Mouse (Mus musculus) limb, embryonic 10.5 days (tissue): ENCODE measurements at regions not wholly inside any gene's neighbourhood (a gene's known extent, or its start where the extent isn't known, plus 50 kb on each side); places are given as distances from the start of the nearest gene placed in this dataset.

Experiments
- DNase-seq: peaks from one replicate; pipeline ENCODE4 v3.0.0-alpha.2; 2017; ENCODE audit warnings: low spot score
- H3K27ac ChIP-seq: fragments of 300-500 bp; sonication (generic); 2 replicates; pipeline ENCODE4 v1.5.1; 2016; ENCODE audit warnings: mild to moderate bottlenecking
- H3K27me3 ChIP-seq: fragments of 300-500 bp; sonication (generic); 2 replicates; pipeline ENCODE4 v1.6.1; 2016; ENCODE audit warnings: low read depth, mild to moderate bottlenecking; ENCODE audit not compliant: poor library complexity, severe bottlenecking
- H3K36me3 ChIP-seq: fragments of 300-500 bp; sonication (generic); 2 replicates; pipeline ENCODE4 v1.6.1; 2016; ENCODE audit warnings: mild to moderate bottlenecking, moderate library complexity
- H3K4me1 ChIP-seq: fragments of 300-500 bp; sonication (generic); 2 replicates; pipeline ENCODE4 v1.6.1; 2016
- H3K4me3 ChIP-seq: fragments of 300-500 bp; sonication (generic); 2 replicates; pipeline ENCODE4 v1.5.1; 2016; ENCODE audit warnings: mild to moderate bottlenecking, moderate library complexity
- H3K9me3 ChIP-seq: fragments of 300-500 bp; sonication (generic); replicated peaks from 2 replicates; pipeline ENCODE4 v1.6.1; 2016; ENCODE audit warnings: mild to moderate bottlenecking
- WGBS: fragments of 180-500 bp; shearing (Covaris S2); methylation state at CpG from one replicate; pipeline ENCODE4 v1.1.7; 2016; 5-methylcytosine and 5-hydroxymethylcytosine counted together

DNA sequence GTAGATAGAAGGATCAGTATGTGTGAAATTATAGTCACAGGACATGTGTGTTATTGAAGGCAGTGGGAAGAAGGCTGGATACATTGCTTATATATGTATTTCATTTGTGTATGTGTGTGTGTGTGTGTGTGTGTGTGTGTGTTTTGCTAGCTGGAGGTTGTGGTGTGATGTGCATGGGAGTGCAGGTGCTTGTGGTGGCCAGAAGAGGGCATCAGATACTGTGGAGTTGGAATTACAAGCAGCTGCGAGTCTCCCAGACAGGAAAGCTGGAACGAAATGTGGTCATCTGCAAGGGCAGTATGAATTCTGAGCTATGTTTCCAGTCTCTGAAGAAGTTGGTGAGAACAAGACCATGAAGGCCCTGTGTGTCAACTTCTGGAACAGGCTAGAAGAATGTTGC is 145.1 kb downstream of the Tmem38b start:
- Histone ChIP-seq H3K9me3 (no peaks in the 10 kb centered on the region), H3K27me3 (no peaks in the 10 kb centered on the region), H3K4me3 (no peak overlapping the region), H3K27ac (no peak overlapping the region), H3K4me1 (no peaks in the 10 kb centered on the region), H3K36me3 (no peaks in the 10 kb centered on the region)
- WGBS = 79% methylated on average over 2 of the region's 2 CpGs
- no peak for DNase-seq

DNA sequence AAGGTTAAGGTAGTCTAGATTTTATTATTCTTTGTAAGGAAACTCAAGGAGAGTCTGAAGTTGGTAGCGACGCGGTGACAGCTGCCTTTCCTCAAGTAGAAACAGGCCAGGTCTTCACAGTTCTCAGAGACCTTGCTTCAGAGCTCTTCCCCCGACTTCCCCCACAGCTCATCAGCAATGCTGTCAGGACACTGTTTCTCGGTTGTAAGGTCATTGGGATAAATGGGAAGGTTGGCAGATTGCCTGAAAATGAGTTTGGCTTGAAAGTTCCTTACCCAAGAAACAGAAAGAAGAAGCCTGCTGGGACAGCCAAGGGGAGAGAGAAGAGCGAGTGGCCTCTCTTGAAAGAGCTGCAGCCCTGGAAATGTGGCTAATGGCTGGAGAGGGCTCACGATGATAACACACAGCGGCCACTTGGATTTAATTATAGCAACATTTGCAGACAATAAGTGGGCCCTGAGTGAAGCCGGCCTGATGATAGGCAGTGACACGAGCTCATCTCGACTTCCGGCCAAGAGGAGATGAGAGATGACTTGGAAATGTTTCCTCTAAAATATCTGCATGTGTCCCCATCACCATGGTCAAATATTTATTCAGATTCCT is 150.3 kb downstream of the Tmem38b start:
- Histone ChIP-seq H3K27ac (no peak overlapping the region), H3K9me3 (no peaks in the 10 kb centered on the region), H3K27me3 (no peaks in the 10 kb centered on the region), H3K4me3 (no peak overlapping the region), H3K4me1 (no peaks in the 10 kb centered on the region), H3K36me3 (no peaks in the 10 kb centered on the region)
- no peak for DNase-seq
- 76% methylated on average over 12 of the region's 12 CpGs for WGBS

DNA sequence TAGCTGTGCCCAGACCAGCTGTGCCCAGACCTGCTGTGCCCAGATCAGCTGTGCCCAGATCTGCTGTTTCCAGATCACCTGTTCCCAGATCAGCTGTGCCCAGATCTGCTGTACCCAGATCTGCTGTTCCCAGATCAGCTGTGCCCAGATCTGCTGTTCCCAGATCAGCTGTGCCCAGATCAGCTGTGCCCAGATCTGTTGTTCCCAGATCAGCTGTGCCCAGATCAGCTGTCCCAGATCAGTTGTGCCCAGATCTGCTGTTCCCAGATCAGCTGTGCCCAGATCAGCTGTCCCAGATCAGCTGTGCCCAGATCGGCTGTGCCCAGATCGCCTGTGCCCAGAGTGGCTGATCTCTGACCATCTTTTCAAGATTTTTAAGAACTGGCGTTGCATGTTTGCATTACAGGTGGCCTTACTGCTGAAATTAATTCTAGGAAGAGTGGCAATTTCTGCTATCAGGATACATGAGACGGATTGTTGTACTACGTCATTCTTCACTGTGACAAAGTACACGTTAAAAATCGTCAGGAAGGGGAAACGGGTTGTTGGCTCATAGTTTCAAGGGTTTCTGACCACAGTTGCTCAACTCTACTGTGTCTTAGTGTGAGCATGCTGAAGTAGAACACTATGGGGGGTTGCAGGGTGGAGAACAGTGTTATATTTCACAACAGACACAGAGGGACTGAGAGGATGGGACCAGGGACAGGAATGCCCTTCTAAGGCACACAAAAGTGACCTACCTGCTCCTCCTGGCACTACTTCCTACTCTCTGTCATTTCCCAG is 160.9 kb downstream of the Tmem38b start:
- Histone ChIP-seq H3K9me3 (no peaks in the 10 kb centered on the region), H3K27me3 (no peaks in the 10 kb centered on the region), H3K36me3 (no peaks in the 10 kb centered on the region), H3K4me3 (no peak overlapping the region), H3K27ac (no peak overlapping the region), H3K4me1 (no peaks in the 10 kb centered on the region)
- 87% methylated on average over 8 of the region's 8 CpGs for WGBS
- DNase-seq = no peak

DNA sequence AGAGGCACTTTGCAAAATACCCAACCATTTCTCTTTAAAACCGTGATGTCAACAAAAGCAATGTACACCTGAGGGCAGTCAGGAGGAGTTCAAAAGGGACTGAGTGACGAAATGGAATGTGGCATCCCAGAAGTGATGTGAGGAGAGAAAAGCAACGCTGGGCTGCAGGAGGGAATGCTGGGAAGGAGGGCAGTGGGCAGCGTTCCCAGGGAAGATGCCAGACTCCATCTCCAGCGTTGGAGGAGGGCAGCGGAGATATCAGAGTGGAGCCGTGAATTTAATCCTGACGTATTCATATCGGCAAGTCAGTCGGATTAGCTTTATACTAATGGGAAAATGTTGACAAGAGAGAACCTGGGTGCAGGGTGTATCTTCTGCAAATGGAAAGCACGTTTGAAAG is 161.7 kb downstream of the Tmem38b start:
- WGBS = 86% methylated on average over 11 of the region's 11 CpGs
- Histone ChIP-seq H3K27ac (no peak overlapping the region), H3K4me1 (no peaks in the 10 kb centered on the region), H3K4me3 (no peak overlapping the region), H3K27me3 (no peaks in the 10 kb centered on the region), H3K9me3 (no peaks in the 10 kb centered on the region), H3K36me3 (no peaks in the 10 kb centered on the region)
- no peak for DNase-seq

DNA sequence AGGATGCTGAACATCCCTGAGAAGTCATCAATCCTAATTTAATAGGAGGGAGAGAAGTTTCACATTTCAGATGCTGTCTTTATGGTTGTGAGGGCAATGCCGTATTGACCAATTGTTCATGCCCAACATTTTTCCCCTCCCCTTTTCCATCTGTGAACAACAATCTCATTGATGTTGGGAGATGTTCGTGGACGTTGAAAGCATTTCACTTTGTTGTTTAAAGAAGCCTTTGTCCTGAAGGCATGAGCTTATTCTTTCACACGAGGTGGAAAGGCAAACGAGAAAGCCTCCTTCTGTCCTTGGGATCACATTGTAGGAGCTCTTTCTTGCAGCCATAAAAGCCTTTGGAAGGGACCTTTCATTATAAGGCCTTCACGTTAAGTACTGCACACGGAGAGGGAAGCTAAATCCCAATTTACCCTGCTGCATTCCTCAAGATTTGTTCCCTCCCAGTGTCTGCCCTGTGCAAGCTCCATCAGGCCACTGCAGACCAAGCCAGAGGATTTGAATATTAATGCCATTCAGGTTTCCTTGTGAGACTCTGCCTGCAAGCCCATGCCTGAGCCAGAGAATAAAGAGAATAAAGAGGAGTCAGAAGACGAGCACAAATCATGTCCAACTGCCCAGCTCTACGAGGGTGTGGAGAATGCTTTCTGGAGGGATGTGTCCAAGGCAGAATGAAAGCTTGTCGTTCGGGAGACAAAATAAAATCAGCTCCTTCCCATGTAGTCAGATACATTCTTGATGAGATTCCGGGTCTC is 195.4 kb downstream of the Tmem38b start:
- Histone ChIP-seq H3K4me3 (no peak overlapping the region), H3K27me3 (no peaks in the 10 kb centered on the region), H3K4me1 (peaks cover 4% of the 10 kb centered on the region; the same call in 1 of the 2 replicates), H3K9me3 (no peaks in the 10 kb centered on the region), H3K36me3 (no peaks in the 10 kb centered on the region), H3K27ac (no peak overlapping the region)
- 52% methylated on average over 12 of the region's 12 CpGs for WGBS
- no peak for DNase-seq

DNA sequence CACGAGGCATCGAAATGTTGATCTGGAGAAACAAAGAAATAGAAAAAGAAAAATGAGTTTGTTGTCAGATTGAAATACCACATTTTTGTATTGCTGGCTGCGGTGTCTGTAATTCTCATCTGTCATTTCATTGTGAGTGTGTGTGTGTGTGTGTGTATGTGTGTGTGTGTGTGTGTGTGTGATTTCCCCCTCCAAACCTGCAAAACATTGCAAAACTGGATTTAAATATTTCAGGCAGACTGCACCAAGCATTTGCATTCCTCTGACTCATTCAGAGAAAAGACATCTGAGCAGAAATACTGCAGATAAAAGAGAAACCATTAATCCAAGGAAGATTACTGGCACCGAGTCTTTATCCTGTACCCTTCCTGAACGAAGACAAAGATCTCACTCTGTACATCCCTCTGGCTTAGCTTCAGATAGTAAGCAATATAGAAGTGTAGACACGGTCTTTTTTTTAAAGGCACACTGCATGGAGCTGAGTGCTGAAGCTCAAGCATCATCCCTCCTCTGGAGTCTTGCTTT is 196.1 kb downstream of the Tmem38b start:
- no peaks in the 10 kb centered on the region for H3K36me3 ChIP-seq
- H3K4me3 ChIP-seq = no peak overlapping the region
- no peak overlapping the region for H3K27ac ChIP-seq

DNA sequence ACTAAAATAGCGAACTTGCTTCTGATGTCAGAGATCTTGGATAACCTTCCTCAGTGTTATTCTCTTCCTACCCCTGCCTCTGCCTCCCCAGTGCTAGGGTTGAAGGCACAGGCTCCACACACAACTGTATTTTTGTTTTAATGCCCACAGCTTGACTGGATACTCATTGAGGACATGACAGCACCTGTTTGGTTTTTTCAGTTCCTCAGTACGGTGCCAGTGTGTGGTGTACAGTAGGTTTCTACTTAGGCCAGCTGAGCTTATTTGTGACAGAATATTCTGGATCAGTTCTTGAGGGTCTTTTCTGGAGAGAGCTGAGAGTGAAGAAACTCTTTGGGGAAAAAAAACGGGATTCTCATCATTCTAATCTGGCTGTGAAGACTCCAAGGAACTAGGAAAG is 201.1 kb downstream of the Tmem38b start:
- Histone ChIP-seq H3K27ac (no peak overlapping the region), H3K4me3 (no peak overlapping the region), H3K9me3 (no peaks in the 10 kb centered on the region), H3K27me3 (no peaks in the 10 kb centered on the region), H3K4me1 (peaks cover 13% of the 10 kb centered on the region), H3K36me3 (no peaks in the 10 kb centered on the region)
- 87% methylated on average over 3 of the region's 3 CpGs for WGBS
- DNase-seq = no peak

More for the DNA sequence above, 196.1 kb downstream of the Tmem38b start:
- WGBS = 79% methylated on average over 6 of the region's 6 CpGs
- no peak for DNase-seq
- Histone ChIP-seq H3K4me1 (peaks cover 4% of the 10 kb centered on the region; the same call in 1 of the 2 replicates), H3K9me3 (no peaks in the 10 kb centered on the region), H3K27me3 (no peaks in the 10 kb centered on the region)

DNA sequence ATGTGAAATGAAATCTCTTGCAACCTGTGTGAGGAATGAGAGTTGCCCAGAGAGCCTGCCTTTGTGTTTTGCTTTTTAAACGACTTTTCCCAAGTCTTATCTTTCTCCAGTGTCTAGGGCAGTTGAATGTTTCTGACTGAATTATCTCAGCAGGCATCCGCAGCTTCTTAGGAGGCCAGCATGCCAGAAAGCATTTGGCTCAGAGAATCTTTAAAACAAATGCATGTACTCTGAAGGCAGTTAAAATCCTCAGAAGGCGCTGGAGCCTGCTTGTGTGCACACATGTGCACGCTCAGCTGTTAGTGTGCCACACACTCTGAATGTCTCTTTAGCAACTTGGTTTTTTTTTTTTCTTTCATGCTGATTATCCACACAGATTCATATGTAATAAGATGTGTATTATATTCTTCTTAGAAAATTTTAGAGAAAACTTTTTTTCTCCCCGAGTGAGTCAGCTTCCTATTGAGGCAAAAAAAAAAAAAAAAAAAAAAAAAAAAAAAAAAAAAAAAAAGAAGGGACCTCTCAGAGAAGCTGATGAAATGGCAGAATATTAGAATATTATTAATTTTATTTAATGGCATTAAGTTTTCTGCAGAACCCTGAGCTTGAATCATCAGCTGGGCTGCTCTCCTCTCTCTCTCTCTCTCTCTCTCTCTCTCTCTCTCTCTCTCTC is 201.9 kb downstream of the Tmem38b start:
- Histone ChIP-seq H3K27ac (no peak overlapping the region), H3K27me3 (no peaks in the 10 kb centered on the region), H3K9me3 (no peaks in the 10 kb centered on the region), H3K4me3 (no peak overlapping the region), H3K4me1 (peaks cover 21% of the 10 kb centered on the region), H3K36me3 (no peaks in the 10 kb centered on the region)
- no peak for DNase-seq
- 60% methylated on average over 5 of the region's 5 CpGs for WGBS

DNA sequence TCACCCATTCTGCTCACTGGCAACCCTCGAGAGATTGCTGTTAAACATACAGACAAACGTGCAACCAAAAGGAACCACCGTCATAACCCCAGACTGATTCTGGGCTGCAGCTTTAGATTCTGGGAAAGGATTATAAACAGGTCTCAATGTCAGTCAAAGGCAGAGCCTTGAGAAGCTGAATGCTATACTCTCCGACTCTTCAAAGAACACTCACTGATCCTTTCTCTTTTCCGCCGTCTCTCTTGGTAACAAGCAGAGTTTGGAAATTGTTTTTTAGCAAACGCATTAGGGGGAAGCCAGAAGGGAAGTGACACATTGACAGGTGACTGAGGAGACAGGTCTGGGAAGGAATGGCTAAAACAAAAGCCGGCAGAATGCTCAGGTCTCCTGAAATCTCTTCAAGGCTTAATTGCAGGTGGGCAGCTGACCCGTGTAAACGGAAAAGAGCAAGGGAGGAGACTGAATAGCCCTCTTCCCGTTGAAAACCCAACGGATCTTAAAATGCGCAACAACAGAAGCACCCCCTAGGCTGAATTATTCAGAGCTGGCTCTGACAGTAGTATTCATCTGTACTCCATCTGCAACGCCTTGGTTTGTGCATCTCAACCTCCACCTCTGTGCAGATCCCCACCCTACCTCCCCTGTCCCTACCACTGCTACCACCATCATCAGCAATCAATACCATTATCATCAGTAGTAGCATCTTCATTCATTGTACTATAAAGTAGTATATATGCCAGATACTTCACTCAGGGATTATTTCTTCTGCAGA is 219.6 kb downstream of the Tmem38b start:
- no peak overlapping the region for H3K27ac ChIP-seq
- no peaks in the 10 kb centered on the region for H3K9me3 ChIP-seq
- H3K36me3 ChIP-seq = no peaks in the 10 kb centered on the region
- 66% methylated on average over 14 of the region's 14 CpGs for WGBS
- no peak overlapping the region for H3K4me3 ChIP-seq
- DNase-seq = no peak
- H3K27me3 ChIP-seq = no peaks in the 10 kb centered on the region
- H3K4me1 ChIP-seq = no peaks in the 10 kb centered on the region

DNA sequence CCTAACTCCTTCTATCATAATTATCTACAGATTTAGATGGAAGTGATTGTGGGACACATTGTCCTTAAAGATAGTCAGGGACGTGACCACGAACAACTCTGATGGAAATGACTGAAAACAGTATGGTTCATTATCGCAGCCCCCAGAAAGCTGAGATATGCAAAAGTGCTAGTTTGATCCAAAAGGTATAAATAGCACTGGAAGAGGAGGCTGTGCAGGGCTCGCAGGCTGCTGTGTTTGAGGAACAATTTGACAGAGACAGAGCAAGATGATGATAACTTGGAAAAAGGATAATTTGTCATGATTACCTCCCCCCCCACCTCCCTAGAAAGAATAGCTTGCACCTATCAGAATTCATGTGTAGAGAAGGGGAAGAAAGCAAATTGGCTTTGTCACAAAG is 238.5 kb downstream of the Tmem38b start:
- Histone ChIP-seq H3K4me1 (no peaks in the 10 kb centered on the region), H3K36me3 (no peaks in the 10 kb centered on the region), H3K4me3 (no peak overlapping the region), H3K27me3 (no peaks in the 10 kb centered on the region), H3K27ac (no peak overlapping the region), H3K9me3 (no peaks in the 10 kb centered on the region)
- 91% methylated on average over 4 of the region's 4 CpGs for WGBS
- no peak for DNase-seq

DNA sequence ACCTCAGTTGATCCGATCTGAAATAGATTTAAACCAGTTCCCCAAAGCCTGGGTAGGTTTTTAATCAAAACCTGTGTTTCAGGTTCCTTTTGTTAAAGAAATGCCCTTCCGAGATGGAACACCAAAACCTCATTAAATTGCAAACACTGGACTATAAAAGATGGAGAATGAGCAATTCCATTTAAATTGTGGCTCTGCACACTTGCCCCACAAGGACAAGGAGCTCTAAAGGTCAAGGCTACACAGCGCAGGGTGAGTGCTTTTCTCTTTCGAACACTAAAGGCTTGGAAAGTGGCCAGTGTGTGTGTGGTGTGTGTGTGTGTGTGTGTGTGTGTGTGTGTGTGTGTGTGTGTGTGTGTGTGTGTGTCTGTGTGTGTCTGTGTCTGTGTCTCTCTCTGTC is 246.1 kb downstream of the Tmem38b start:
- H3K36me3 ChIP-seq = no peaks in the 10 kb centered on the region
- H3K27ac ChIP-seq = no peak overlapping the region
- H3K27me3 ChIP-seq = no peaks in the 10 kb centered on the region
- no peak for DNase-seq
- no peaks in the 10 kb centered on the region for H3K9me3 ChIP-seq
- H3K4me1 ChIP-seq = peaks cover 5% of the 10 kb centered on the region; the same call in 1 of the 2 replicates
- no peak overlapping the region for H3K4me3 ChIP-seq
- 84% methylated on average over 4 of the region's 4 CpGs for WGBS

DNA sequence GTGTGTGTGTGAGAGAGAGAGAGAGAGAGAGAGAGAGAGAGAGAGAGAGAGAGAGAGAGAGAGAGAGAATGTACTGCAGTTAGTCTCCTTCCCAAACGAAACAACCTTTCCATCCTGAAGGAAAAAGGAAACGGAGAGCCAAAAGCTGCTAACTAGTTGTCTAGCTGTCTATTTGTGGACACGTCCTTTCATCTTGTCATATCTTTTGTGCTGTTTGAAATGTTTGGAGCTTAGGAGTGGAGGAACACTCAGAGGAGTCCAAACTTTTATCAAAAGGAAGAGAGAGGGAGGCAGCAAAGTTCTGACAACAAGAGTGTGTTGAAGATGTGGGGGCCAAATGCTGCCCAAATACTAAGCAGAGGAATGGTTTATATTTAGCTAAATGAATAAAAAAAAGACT is 246.6 kb downstream of the Tmem38b start:
- DNase-seq = no peak
- Histone ChIP-seq H3K4me1 (peaks cover 5% of the 10 kb centered on the region; the same call in 1 of the 2 replicates), H3K27ac (no peak overlapping the region), H3K4me3 (no peak overlapping the region), H3K27me3 (no peaks in the 10 kb centered on the region), H3K36me3 (no peaks in the 10 kb centered on the region), H3K9me3 (no peaks in the 10 kb centered on the region)
- WGBS = 76% methylated on average over 3 of the region's 3 CpGs
